Mouse (Mus musculus) embryonic fibroblast, embryonic 13.5 days (primary cell): ENCODE measurements around the gene Dctn1.

ENCODE experiments used
- CTCF ChIP-seq: IDR thresholded peaks from 2 replicates; pipeline ENCODE4 v1.5.1; 2011; ENCODE audit warnings: mild to moderate bottlenecking, control low read depth, low read length, moderate library complexity, borderline replicate concordance; ENCODE audit not compliant: insufficient read depth
- POLR2A ChIP-seq: IDR thresholded peaks from 2 replicates; pipeline ENCODE4 v1.6.1; 2011; ENCODE audit warnings: low read depth, mild to moderate bottlenecking, control low read depth, low read length, moderate library complexity

GRCm38 (mm10) chr6:83234280-83234741 is 68.6 kb downstream of the Dctn1 start:
- TF ChIP-seq CTCF, result no peak
- TF ChIP-seq POLR2A, result no peak
